ENCODE assay signal across 21 mouse cellular contexts in the genomic region with DNA sequence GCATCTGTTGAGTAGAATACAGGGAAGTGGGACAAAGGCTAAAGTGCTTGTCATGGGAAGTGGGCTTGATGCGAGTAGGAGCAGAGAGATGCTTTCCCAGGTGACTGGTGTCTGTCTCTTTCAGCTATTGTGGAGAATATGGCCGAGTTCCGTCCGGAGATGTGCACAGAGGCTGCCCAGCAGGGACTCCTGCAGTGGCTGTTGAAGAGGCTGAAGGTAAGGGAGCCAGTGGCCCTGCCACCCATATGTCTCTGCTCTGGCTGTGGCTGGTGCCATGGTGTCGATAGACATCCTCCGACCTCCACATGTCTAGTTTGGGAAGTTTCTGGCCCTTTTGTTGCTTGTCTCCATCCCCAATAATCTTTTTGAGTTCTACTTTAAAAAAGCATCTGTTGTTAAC.
DNase-seq lines count a peak whose midpoint lies in the region; ATAC-seq lines count a peak whose summit lies in the region.
"Had no signal": no experiment of that assay in that cellular context is flagged by ENCODE, and none has a peak within 500 bp of the region (broad histone marks: within the 10 kb centered on the region; RNA-seq: fewer than 3 reads in every experiment).

No protein-coding gene starts in this region.

- 90% methylated on average over 6 of the region's 6 CpGs for WGBS in midbrain, embryonic 16.5 days
- 92% methylated on average over 6 of the region's 6 CpGs for WGBS in midbrain, embryonic 13.5 days

- DNase-seq in heart, adult 11 months: peak; percentile 65
- no peak for DNase-seq in heart, postnatal 36 days
- DNase-seq: adrenal gland, adult 2 months; adrenal gland, postnatal 14 days; cerebellum, adult 11 months; cerebellum, adult 9-11 months; gastrocnemius, postnatal 25 days; heart, postnatal 10 days had no signal

- no peak overlapping the region for H3K9ac ChIP-seq in midbrain, embryonic 16.5 days (ENCODE audit: low read depth, low read length)
- no peak overlapping the region for H3K9ac ChIP-seq in midbrain, embryonic 13.5 days (replicated peaks)
- H3K9ac ChIP-seq: embryonic facial prominence, embryonic 12.5 days; embryonic facial prominence, embryonic 15.5 days; forebrain, embryonic 12.5 days; heart, embryonic 12.5 days; heart, embryonic 15.5 days; hindbrain, embryonic 12.5 days; hindbrain, embryonic 15.5 days had no signal

- no peak overlapping the region for H3K4me3 ChIP-seq in midbrain, embryonic 16.5 days (ENCODE audit: low read depth, low read length)
- H3K4me3 ChIP-seq in midbrain, embryonic 13.5 days (replicated peaks): no peak overlapping the region
- H3K4me3 ChIP-seq: embryonic facial prominence, embryonic 12.5 days; embryonic facial prominence, embryonic 15.5 days; forebrain, embryonic 12.5 days; heart, embryonic 12.5 days; heart, embryonic 15.5 days; hindbrain, embryonic 12.5 days; hindbrain, embryonic 15.5 days had no signal

- peaks cover 39% of the 10 kb centered on the region for H3K4me1 ChIP-seq in midbrain, embryonic 16.5 days (ENCODE audit: control insufficient read depth, insufficient read depth, low read length)
- H3K4me1 ChIP-seq in midbrain, embryonic 13.5 days (replicated peaks): peaks cover 53% of the 10 kb centered on the region

- H3K27me3 ChIP-seq in midbrain, embryonic 16.5 days (ENCODE audit: control insufficient read depth, insufficient read depth, low read depth, low read length): no peaks in the 10 kb centered on the region
- no peaks in the 10 kb centered on the region for H3K27me3 ChIP-seq in midbrain, embryonic 13.5 days
- H3K27me3 ChIP-seq: embryonic facial prominence, embryonic 12.5 days; embryonic facial prominence, embryonic 15.5 days; forebrain, embryonic 12.5 days; hindbrain, embryonic 12.5 days; hindbrain, embryonic 15.5 days had no signal

- H3K9me3 ChIP-seq in midbrain, embryonic 16.5 days (replicated peaks; ENCODE audit: control insufficient read depth, low read length, poor library complexity, severe bottlenecking): no peaks in the 10 kb centered on the region
- no peaks in the 10 kb centered on the region for H3K9me3 ChIP-seq in midbrain, embryonic 13.5 days
- H3K9me3 ChIP-seq: embryonic facial prominence, embryonic 12.5 days; embryonic facial prominence, embryonic 15.5 days; forebrain, embryonic 12.5 days; heart, embryonic 12.5 days; heart, embryonic 15.5 days; hindbrain, embryonic 12.5 days; hindbrain, embryonic 15.5 days had no signal

- H3K4me2 ChIP-seq in midbrain, embryonic 16.5 days (ENCODE audit: low read length): no peak overlapping the region
- no peak overlapping the region for H3K4me2 ChIP-seq in midbrain, embryonic 13.5 days (replicated peaks)
- H3K4me2 ChIP-seq: embryonic facial prominence, embryonic 12.5 days; embryonic facial prominence, embryonic 15.5 days; forebrain, embryonic 12.5 days; heart, embryonic 12.5 days; heart, embryonic 15.5 days; hindbrain, embryonic 12.5 days; hindbrain, embryonic 15.5 days had no signal

- peaks cover 6% of the 10 kb centered on the region; the same call in 1 of the 2 replicates for H3K36me3 ChIP-seq in midbrain, embryonic 16.5 days (ENCODE audit: control insufficient read depth, insufficient read depth, low read length)
- H3K36me3 ChIP-seq in midbrain, embryonic 13.5 days: peaks cover 32% of the 10 kb centered on the region

- no peak for ATAC-seq in midbrain, embryonic 16.5 days
- no peak for ATAC-seq in midbrain, embryonic 13.5 days
- ATAC-seq in granulocyte monocyte progenitor cell, adult 5-6 weeks (replicated peaks; ENCODE audit: poor library complexity, severe bottlenecking): 0 out of 2 replicates have a peak, but pooled peaks have one; percentile 13
- ATAC-seq in megakaryocyte, adult 5-6 weeks (ENCODE audit: poor library complexity, severe bottlenecking): 0 out of 2 replicates have a peak, but pooled peaks have one; percentile 21
- ATAC-seq: CD4-positive, CD25-positive, alpha-beta regulatory T cell, adult 4 months; forebrain, embryonic 16.5 days had no signal

- intact Hi-C loops in heart, postnatal 36 days (cut with DNase I): no loop called here

- 0 out of 2 replicates have a peak overlapping the region, but pooled peaks have one; percentile 1 for H3K27ac ChIP-seq in midbrain, embryonic 16.5 days (ENCODE audit: low read length)
- H3K27ac ChIP-seq in midbrain, embryonic 13.5 days: no peak overlapping the region
- H3K27ac ChIP-seq: embryonic facial prominence, embryonic 15.5 days; forebrain, embryonic 12.5 days; heart, embryonic 15.5 days; hindbrain, embryonic 15.5 days had no signal

Comparison
In these comparisons a context has a peak if more than half of its experiments do, and no peak if none do; other contexts are left out.
1. ATAC-seq: peak in granulocyte monocyte progenitor cell, adult 5-6 weeks (single experiment) and megakaryocyte, adult 5-6 weeks (single experiment); none in midbrain, embryonic 16.5 days (single experiment) and midbrain, embryonic 13.5 days (single experiment).